Mouse (Mus musculus) megakaryocyte, embryonic 14.5 days (primary cell): Measurements from ENCODE around the gene Erc1. TPM values are rescaled to one million over a fixed set of nuclear protein-coding genes. Genes with fewer than 3 reads are reported as not detected.

Experiments used
- H3K27me3 ChIP-seq: replicated peaks from 2 replicates; pipeline ENCODE3; 2012; ENCODE audit warnings: inconsistent platforms
- H3K36me3 ChIP-seq: replicated peaks from 2 replicates; pipeline ENCODE3; 2012; ENCODE audit warnings: low read length, inconsistent platforms, mixed read lengths
- H3K4me1 ChIP-seq: 2 replicates; pipeline ENCODE4 v1.6.1; 2012; ENCODE audit warnings: inconsistent platforms
- H3K4me3 ChIP-seq: replicated peaks from 2 replicates; pipeline ENCODE3; 2012; ENCODE audit warnings: moderate library complexity, mild to moderate bottlenecking, inconsistent platforms
- H3K9me3 ChIP-seq: 2 replicates; pipeline ENCODE4 v1.6.1; 2012; ENCODE audit warnings: inconsistent platforms
- FLI1 ChIP-seq: IDR thresholded peaks from 2 replicates; pipeline ENCODE4 v1.6.1; 2012; ENCODE audit warnings: low read length, inconsistent platforms, mixed read lengths
- GATA1 ChIP-seq: IDR thresholded peaks from 3 replicates; pipeline ENCODE4 v1.6.1; 2012; ENCODE audit warnings: mixed read lengths, low read length, inconsistent platforms, borderline replicate concordance
- polyA plus RNA-seq: library from polyadenylated mRNA; stranded (reverse); fragments of >175 nt; gene quantifications from 2 replicates; pipeline ENCODE4 v1.2.3, GENCODE M21; 2012; ENCODE audit warnings: low replicate concordance; ENCODE audit not compliant: insufficient read depth

The Erc1 gene
- polyA plus RNA-seq, 1 experiment, result 1.1 TPM

DNA sequence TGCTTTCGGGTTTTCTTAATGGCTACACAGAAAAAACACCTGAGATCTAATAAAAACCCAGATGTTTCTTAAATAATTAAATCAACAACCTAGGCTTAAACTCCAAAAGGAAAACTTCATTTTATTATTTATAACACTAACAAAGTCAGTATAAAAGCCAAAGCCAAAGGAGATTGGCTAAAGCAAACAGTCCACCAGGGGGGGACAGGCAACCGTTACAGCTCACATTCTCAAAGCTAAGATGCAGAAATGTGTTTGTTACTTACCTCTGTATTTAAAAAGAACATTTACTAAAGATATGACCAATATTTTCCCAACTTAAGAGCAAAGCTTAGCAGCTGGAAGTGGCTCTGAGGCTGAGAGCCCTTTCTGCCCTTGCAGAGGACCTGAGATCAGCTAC, 89.5 kb downstream of the Erc1 start:
- Histone ChIP-seq H3K9me3 (no peaks in the 10 kb centered on the region), H3K4me1 (peaks cover 3% of the 10 kb centered on the region; the same call in 1 of the 2 replicates), H3K4me3 (no peak overlapping the region), H3K27me3 (no peaks in the 10 kb centered on the region), H3K36me3 (peaks cover 10% of the 10 kb centered on the region)
- TF ChIP-seq FLI1 (no peak), GATA1 (no peak)

DNA sequence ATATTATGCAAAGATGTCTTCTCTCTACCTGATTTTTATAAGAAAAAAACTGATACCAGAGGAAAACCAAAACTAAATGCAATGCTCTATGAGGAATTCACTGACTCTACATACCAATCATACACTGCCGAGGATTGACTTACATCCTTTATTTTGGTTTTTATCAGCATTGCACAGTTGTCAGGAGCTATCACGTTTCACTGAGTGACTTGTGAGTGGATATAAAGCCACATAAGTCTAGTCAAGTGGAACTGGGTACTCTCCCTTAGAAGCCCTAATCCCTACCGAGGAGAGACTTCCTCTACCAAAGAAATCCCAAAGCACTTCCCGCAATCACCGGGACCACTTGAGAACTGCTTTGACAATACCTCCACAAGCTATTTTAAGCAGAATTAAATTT, 90.2 kb downstream of the Erc1 start:
- TF ChIP-seq FLI1, result no peak
- no peak for TF ChIP-seq GATA1
- no peak overlapping the region for H3K4me3 ChIP-seq
- H3K4me1 ChIP-seq, result peaks cover 3% of the 10 kb centered on the region; the same call in 1 of the 2 replicates
- no peaks in the 10 kb centered on the region for H3K27me3 ChIP-seq
- H3K36me3 ChIP-seq, result peaks cover 14% of the 10 kb centered on the region
- no peaks in the 10 kb centered on the region for H3K9me3 ChIP-seq

DNA sequence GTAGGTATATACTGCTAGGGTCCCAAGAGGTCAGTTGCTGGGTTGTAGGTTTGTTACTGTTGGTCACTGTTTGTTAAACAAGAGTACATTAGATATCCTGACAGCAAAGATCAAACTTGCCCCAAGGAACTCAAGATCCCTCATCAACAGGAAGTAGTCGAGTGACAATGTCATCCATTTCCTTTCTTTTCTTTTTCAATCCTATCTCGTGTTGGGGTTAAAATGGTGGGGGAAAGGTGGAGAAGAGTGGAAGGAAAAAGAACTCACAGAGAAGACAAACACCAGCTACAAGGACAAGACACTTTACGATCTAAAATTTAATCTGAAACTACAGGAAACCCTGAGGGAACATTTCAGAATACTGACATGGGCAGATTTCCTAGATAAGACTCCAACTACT, 92.1 kb downstream of the Erc1 start:
- peaks cover 20% of the 10 kb centered on the region for H3K36me3 ChIP-seq
- TF ChIP-seq GATA1 (no peak), FLI1 (no peak)
- no peaks in the 10 kb centered on the region for H3K27me3 ChIP-seq

DNA sequence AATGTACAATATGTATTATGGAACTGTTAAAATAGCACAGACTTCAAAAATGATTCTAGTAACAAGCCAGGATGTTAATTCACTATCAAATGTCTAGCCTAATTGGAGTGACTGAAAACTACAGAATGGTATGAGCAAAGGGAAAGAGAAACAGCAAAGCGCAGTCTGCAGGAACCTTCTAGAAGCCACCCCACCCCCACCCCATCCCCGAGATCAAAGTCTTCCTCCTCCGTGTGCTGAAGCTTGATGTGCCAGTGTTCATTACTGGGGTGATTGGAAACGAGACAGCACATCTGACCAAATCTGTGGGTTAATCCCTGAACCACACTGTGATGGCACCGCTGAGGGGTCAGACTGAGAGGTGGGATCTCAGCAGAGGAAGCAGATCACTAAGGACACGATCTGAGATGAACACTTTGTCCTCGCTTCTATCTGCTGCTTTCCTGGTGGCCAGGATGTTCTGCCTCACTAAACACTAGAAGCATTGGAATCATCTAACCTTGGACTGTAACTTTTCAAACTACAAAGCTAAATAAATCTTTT, 98.8 kb downstream of the Erc1 start:
- H3K4me1 ChIP-seq, result no peaks in the 10 kb centered on the region
- no peak overlapping the region for H3K4me3 ChIP-seq
- H3K9me3 ChIP-seq, result no peaks in the 10 kb centered on the region
- TF ChIP-seq GATA1 (no peak), FLI1 (no peak)
- H3K27me3 ChIP-seq, result no peaks in the 10 kb centered on the region
- peaks cover 41% of the 10 kb centered on the region for H3K36me3 ChIP-seq

More for the DNA sequence above, 92.1 kb downstream of the Erc1 start:
- Histone ChIP-seq H3K9me3 (no peaks in the 10 kb centered on the region), H3K4me1 (peaks cover 3% of the 10 kb centered on the region; the same call in 1 of the 2 replicates), H3K4me3 (no peak overlapping the region)

DNA sequence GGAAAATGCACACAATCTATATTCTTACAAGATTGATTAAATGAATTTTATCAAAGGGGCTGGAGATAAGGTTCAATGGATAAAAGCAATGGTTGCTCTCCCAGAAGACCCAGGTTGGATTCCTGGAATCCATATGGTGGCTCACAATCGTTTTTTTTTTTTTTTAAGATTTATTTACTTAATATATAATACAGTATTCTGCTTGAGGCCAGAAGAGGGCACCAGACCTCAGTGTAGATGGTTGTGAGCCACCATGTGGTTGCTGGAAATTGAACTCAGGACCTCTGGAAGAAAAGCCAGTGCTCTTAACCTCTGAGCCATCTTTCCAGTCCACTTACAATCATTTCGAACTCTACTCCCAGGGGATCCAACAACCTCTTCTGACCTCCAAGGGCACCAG, 106.1 kb downstream of the Erc1 start:
- Histone ChIP-seq H3K36me3 (peaks cover 37% of the 10 kb centered on the region), H3K27me3 (no peaks in the 10 kb centered on the region), H3K4me1 (no peaks in the 10 kb centered on the region), H3K9me3 (no peaks in the 10 kb centered on the region), H3K4me3 (no peak overlapping the region)
- TF ChIP-seq FLI1, result no peak
- no peak for TF ChIP-seq GATA1

DNA sequence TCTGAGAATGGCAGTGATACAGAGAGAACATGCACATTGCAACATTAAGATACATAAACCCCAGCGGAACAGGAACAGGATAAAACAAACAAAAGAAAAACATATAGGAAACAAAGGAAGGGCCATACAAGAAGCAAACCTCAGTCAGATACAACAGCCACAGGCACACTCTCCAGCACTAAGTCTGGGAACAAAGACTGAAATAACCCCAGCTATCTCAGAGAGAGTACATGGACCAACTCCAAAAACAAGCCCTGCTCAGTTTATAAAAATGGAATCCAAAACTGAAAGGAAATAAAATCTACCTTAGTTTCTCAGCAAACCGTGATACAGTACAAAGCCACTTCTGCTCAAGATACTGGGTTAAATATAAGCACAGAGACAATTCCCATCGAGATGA, 107.4 kb downstream of the Erc1 start:
- peaks cover 37% of the 10 kb centered on the region for H3K36me3 ChIP-seq
- no peak overlapping the region for H3K4me3 ChIP-seq
- H3K27me3 ChIP-seq, result no peaks in the 10 kb centered on the region
- TF ChIP-seq GATA1 (no peak), FLI1 (no peak)
- no peaks in the 10 kb centered on the region for H3K9me3 ChIP-seq
- no peaks in the 10 kb centered on the region for H3K4me1 ChIP-seq

DNA sequence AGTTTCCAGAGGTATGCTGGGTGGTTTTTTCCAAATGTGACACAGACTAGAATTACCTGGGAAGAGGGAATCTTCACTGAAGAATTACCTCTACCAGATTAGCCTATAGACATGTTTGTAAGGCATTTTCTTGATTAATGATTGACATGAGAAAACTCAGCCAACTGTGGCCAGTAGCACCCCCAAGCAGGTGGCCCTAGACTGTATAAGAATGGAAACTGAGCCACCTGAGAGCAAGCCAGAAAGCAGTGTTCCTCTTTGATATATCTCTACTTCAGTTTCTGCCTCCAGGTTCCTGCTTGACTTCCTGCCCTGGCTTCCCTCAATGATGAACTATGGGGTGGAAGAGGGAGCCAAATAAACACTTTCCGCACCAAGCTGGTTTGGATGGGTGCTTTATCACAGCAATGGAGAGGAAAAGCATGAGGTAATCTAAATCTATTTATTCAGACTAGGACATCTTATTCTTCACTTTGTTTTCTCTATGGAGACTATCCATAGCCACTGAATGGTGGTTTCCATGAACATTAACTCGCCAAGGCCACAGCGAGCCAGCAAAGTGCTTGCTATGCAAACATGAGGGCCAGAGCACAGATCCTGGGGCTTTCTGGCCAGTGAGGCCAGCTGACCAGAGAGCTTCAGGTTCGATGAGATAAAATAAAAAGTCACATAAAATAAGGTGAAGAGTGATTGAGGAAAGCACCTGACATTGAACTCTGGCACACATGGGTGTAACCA, 109.2 kb downstream of the Erc1 start:
- no peak overlapping the region for H3K4me3 ChIP-seq
- no peaks in the 10 kb centered on the region for H3K27me3 ChIP-seq
- no peaks in the 10 kb centered on the region for H3K9me3 ChIP-seq
- H3K4me1 ChIP-seq, result no peaks in the 10 kb centered on the region
- TF ChIP-seq GATA1, result no peak
- TF ChIP-seq FLI1, result no peak
- peaks cover 34% of the 10 kb centered on the region for H3K36me3 ChIP-seq

DNA sequence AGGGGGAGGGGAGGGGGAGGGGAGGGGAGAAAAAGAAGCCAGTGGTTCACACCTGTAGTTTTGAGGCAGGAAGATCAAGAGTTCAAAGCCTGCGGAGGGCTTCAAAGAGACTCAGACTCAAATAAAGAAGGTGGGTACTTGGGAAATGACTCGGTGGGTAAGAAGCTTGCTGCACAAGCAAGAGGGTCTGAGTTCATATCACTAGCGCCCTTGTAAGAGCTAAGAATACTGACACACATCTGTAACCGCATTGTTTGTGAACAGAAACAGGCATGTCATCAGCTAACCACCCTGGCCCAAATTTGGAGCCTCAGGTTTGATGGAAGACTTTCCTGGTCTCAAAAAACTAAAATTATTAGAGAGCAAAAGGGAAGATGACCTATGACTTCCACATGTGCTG, 110.3 kb downstream of the Erc1 start:
- Histone ChIP-seq H3K36me3 (peaks cover 26% of the 10 kb centered on the region), H3K4me1 (no peaks in the 10 kb centered on the region), H3K9me3 (no peaks in the 10 kb centered on the region), H3K4me3 (no peak overlapping the region), H3K27me3 (no peaks in the 10 kb centered on the region)
- TF ChIP-seq GATA1 (no peak), FLI1 (no peak)

DNA sequence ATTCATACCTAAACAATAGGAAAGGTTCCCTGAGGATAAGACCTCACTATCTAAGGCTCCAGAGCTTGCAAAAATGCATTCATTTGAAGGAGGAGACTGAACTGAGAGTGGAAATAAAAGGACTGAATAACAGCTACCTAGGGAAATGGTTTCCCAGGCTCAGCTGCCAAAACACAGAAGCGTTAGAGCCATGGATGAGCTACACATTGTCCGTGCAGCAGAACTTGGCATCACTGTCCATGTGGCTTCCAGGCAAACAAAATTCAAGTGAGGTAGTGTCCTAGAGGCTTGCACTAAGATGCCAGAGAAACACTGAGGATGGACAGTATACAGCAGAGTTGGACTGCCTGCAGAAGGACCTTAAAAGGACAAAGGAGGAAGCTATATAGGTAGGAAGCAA, 112.0 kb downstream of the Erc1 start:
- no peaks in the 10 kb centered on the region for H3K9me3 ChIP-seq
- no peaks in the 10 kb centered on the region; the same call in 1 of the 2 replicates for H3K4me1 ChIP-seq

DNA sequence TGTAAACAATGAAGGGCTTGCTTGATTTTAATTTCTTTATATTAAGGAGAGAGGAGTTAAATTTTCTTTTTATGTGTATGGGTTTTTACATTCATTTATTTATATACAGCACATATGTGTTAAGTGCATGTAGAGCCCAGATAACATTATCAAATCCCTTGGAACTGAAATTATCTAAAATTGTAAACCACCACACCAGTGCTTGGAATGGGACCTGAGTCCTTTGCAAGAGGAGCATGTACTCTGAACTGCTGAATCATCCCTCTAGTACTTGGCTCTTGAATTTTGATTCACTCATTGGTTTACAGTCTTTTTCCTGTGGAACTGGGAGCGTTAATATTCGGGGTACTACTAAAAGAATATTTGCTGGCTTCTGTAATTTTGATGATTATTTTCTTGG, 116.8 kb downstream of the Erc1 start:
- Histone ChIP-seq H3K9me3 (no peaks in the 10 kb centered on the region), H3K27me3 (no peaks in the 10 kb centered on the region), H3K4me1 (no peaks in the 10 kb centered on the region; the same call in 1 of the 2 replicates), H3K36me3 (peaks cover 3% of the 10 kb centered on the region), H3K4me3 (no peak overlapping the region)
- TF ChIP-seq FLI1, result no peak
- no peak for TF ChIP-seq GATA1

More for the DNA sequence above, 112.0 kb downstream of the Erc1 start:
- H3K4me3 ChIP-seq, result no peak overlapping the region
- no peak for TF ChIP-seq FLI1
- TF ChIP-seq GATA1, result no peak
- H3K36me3 ChIP-seq, result peaks cover 11% of the 10 kb centered on the region
- H3K27me3 ChIP-seq, result no peaks in the 10 kb centered on the region

DNA sequence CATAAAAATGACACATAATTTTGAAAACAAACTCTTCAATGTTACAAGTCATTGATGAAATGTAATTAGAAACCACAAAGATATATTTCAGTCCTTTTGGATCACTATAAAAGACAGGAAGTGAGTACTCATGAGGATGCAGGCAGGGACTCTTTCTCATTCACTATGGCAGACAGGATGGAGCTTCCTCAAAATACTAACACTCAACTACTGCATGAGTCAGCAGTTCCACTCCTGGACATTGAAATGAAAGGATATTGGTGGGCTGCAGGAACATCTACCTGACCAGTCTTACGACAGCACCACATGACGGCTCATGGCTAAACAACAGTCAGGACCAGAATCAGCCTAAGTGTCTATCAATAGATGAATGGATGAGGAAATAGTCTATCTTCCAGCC, 132.7 kb downstream of the Erc1 start:
- TF ChIP-seq FLI1 (no peak), GATA1 (no peak)

More for the DNA sequence above, 132.7 kb downstream of the Erc1 start:
- Histone ChIP-seq H3K4me3 (no peak overlapping the region), H3K9me3 (no peaks in the 10 kb centered on the region), H3K4me1 (peaks cover 28% of the 10 kb centered on the region), H3K27me3 (no peaks in the 10 kb centered on the region), H3K36me3 (peaks cover 19% of the 10 kb centered on the region)
